Mouse (Mus musculus) right cerebral cortex, adult 18-20 months (tissue): ENCODE data around the gene Tnn.

Experiments used
- DNase-seq: peaks from one replicate; pipeline ENCODE4 v3.0.0; 2022; ENCODE audit warnings: mixed read lengths

The Tnn gene

DNA sequence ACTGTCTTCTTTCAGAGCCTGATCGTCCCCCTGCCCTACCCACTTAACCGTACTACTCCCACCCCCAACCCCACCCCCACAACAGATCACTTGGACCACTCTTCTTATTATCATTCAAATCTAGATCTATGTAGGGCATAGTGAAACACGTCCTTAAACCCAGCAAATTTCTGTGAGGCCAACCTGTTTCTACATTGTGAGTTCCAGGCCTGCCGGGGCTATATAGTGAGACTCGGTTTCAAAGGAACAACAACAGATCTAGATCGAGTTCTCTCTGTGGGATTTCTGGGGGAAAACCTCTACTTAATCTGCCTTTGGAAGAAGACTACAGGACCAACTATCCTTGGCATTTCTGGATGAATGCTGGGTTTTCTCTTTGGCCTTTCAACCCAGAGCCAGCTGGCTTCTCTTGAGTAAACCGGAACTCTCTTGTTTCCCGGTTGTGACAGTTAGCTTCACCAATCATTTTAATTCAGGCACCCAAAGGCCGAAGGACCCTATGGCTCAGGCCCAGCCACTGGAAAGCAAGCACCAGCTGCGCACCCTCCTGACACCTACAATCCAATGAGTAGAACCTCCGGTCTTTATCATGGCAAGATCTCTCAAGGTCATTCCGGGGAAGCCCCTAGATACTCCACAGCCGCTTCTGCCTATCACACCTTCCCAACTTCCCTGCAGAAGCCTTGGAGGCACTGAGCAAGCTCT is 110.0 kb downstream of the Tnn start:
- no peak for DNase-seq

DNA sequence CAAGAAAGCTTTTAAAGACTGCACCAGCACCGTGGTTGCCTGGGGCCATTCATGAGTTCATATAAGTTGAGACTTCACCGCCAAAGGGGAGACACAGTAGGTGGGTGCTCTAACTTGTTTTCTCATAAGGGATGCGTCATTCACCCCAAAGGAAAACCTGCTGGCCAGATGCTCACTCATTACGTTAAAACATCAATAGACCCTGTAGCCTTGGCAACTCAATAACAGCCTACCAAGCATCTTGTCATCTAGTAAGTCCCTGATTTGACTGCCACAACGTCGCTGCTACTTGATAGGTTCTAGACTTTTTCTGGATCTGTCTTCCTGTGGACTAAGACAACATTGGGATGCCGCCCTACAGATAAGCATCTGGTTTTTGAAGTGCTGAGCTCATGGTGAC is 111.0 kb downstream of the Tnn start:
- DNase-seq = no peak

DNA sequence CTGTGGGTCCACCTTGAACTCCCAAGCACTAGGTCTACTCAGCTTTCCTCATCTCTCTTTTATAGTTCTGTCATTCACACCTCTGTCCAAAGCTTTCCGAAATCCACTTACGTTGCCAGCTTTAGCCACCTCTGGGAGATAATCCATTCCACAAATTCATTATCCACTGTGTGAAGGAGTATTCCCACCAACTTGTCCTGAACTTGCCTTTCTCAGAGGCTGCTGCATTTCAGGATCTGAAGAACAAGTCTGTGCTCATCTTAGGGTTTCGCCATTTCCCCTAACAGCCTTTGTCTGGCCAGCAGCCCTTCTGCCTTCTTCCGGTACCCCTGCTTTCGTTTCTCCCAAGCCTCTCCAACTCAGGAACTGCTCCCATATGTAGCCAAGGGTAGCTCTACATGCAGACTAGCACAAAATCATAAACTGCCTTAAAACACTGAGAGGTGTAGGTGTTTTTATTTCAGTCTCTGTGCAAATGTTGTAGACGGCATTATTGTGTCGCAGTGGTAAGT is 112.1 kb downstream of the Tnn start:
- DNase-seq = no peak

DNA sequence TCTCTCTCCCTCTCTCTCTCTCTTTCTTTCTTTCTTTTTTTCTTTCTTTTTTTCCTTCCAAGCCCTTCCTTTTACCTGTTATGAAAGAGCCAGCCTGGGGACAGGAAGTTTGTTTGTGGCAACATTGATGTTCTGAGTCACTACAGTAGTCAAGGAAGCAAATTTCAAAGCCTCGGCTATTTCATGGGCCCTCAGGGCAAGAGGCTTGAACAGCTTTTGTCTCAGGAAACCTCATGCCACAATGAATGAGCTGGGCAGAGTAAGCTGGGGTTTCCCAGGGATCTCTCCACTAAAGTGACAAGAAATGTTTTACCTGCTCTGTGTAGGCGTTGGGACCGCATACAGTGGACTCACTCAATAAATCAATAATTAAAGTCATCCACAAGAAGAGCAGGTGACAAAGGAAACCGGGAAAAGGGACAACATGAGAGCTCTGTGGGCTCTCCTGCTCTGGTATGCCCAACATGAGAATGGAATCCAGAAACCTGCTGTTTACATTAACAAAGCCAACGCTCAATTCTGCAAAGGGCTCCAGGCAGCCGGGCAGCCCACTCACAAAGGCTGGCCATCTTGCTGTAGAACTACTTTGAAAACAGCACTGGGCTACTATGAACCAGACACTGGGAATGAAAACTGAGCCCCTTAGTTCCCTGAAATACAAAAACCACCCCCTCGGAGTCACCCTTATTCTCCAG is 113.3 kb downstream of the Tnn start:
- no peak for DNase-seq

DNA sequence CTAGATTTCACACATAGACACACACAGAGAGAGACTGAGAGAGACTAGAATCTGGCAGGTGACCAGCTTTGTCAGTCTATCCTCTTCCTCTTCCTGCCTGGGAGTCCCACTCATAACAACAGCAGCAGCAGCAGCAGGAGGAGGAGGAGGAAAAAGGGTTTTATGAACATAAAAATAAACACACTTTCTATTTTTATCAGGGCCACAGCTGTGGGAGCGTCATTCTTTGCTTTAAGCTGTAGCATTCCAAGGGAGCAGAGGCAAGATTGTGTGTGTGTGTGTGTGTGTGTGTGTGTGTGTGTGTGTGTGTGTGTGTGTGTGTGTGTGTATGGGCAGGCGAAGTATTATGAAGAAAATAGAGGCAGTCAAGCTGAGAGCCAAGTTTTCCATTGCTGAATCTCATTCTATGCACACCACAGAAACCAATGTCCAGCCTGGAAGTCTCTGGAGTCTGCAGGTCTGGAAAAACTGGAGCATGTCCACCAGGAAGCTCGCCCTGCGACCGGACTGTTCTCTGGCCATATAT is 116.3 kb downstream of the Tnn start:
- peak; percentile 43 for DNase-seq

DNA sequence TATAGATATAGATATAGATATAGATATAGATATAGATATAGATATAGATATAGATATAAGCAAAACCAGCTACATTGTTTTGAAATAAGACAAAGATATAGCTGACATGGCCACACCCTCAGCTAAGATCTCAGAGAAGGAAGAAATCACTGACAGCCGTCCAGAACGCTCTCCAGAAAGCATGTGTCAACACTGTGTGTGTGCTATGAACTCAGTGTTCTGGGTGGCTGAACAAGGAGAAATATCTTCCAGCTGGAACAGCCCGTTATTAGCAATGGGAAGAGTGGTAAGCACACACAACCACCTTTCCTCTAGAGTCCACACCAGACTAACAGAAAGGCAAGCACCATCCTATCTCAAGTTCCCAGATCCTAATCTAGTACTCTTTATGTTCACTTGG is 117.8 kb downstream of the Tnn start:
- no peak for DNase-seq
